Mouse (Mus musculus): ENCODE measurements at regions not wholly inside any gene's neighbourhood (a gene's known extent, or its start where the extent isn't known, plus 50 kb on each side); places are given as distances from the start of the nearest gene placed in this dataset.

DNA sequence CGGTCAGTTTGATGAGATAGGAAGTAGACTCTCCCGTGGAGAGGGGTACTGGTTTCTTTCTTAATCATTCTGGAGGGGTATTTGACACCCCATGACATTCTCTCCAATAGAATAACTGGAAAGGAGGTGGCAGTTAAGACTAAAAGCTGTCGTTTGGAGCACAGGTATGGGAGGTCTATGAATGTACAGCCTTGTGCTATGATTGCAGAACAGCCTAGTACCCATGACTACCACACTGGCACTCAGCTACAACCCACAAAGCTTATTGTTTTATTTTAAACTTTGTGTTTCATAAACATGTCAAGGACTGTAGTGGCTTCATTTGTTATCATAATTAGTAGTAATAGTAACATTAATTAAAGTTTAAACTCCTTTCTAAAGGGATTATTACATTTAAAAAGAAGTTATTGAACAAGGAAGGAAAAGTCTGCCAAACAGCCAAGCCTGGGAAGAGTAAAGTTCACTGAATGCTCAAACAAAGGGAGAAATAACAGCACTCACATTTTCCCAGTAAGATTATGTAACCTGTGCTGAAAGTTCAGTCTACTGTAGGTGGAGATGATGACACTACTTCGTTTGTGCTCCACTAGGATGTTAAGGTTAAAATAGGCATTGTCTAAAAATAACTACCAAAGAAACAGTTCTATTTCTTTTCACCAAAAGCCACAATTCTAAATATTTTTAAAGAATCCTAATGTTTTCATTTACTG, 295.2 kb downstream of the Pcsk1 start:
- TF ChIP-seq ZNF384 (IDR thresholded peaks at IDR 0.05; ENCODE audit: low read depth, low read length) (no peak), HCFC1 (IDR thresholded peaks at IDR 0.05; ENCODE audit: borderline replicate concordance, insufficient read depth, low read length) (no peak), ZC3H11A (IDR thresholded peaks at IDR 0.05; ENCODE audit: borderline replicate concordance, low read depth, low read length) (no peak), CHD2 (IDR thresholded peaks at IDR 0.05; ENCODE audit: low read depth, low read length) (no peak), MAFK (IDR thresholded peaks at IDR 0.05; ENCODE audit: insufficient read depth, low read depth, low read length) (no peak)
